Mouse (Mus musculus) G1E (cell line): ENCODE measurements around the gene Fam131a.
A peak's percentile ranks its signal among the peaks of the same experiment; 100 is the strongest.

Experiments
- CTCF ChIP-seq: IDR thresholded peaks from 2 replicates; pipeline ENCODE4 v1.5.1; 2012; ENCODE audit warnings: low read depth, low read length, inconsistent platforms, mixed read lengths
- GATA1 ChIP-seq: IDR thresholded peaks from 2 replicates; pipeline ENCODE4 v1.6.1; 2012; ENCODE audit warnings: borderline replicate concordance, low read length, inconsistent platforms, mixed read lengths
- POLR2AphosphoS5 ChIP-seq: IDR thresholded peaks from 2 replicates; pipeline ENCODE4 v1.6.1; 2012; ENCODE audit warnings: low read depth, low read length, inconsistent platforms; ENCODE audit not compliant: insufficient replicate concordance
- TAL1 ChIP-seq: conservative IDR thresholded peaks from 2 replicates; pipeline ENCODE4 v1.6.1; 2012; ENCODE audit warnings: low read depth, low read length, inconsistent platforms, mixed read lengths

GRCm38 (mm10) chr16:20690774-20691173, 2.3 kb upstream of the Fam131a start:
- TF ChIP-seq TAL1 (peak; percentile 67), CTCF (no peak), GATA1 (no peak), POLR2AphosphoS5 (no peak)
